Mouse (Mus musculus) neural tube, embryonic 10.5 days (tissue): ENCODE results near the gene Irf2.
A peak's percentile ranks its signal among the peaks of the same experiment; 100 is the strongest.

Experiments used
- DNase-seq: peaks from one replicate; pipeline ENCODE4 v3.0.0-alpha.2; 2017; ENCODE audit warnings: low spot score; ENCODE audit errors: extremely low spot score

Gene Irf2

GRCm38 (mm10) chr8:46739003-46739949 lies at the start of gene Irf2:
TSS of gene Irf2 (plus strand) at chr8:46739732.
- DNase-seq: peak; percentile 82

- no peak for DNase-seq
Measured at GRCm38 (mm10) chr8:46690111-46690510, 49.4 kb upstream of the Irf2 start.

DNA sequence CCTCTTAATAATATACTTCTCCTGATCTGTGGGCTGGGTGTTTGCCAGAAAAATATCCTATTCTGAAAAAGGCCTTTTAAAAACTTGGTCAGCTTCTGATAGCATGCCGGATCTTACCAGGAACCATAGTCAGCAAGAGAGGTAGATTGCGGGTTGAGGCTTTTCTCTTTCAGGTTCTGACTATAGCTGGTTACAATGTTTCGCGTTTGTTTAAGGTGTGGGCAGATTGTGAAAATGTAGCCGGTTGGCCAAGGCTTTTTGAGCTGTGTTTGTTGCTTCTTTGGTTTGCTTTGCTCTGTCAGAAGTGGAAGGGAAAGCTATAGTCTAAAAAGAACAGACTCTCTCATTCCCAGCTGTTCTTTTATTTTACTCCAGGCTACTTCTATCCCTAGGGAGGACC lies 49.0 kb upstream of the Irf2 start:
- no peak for DNase-seq

- DNase-seq: no peak
Measured at GRCm38 (mm10) chr8:46691360-46691759, 48.2 kb upstream of the Irf2 start.

DNA sequence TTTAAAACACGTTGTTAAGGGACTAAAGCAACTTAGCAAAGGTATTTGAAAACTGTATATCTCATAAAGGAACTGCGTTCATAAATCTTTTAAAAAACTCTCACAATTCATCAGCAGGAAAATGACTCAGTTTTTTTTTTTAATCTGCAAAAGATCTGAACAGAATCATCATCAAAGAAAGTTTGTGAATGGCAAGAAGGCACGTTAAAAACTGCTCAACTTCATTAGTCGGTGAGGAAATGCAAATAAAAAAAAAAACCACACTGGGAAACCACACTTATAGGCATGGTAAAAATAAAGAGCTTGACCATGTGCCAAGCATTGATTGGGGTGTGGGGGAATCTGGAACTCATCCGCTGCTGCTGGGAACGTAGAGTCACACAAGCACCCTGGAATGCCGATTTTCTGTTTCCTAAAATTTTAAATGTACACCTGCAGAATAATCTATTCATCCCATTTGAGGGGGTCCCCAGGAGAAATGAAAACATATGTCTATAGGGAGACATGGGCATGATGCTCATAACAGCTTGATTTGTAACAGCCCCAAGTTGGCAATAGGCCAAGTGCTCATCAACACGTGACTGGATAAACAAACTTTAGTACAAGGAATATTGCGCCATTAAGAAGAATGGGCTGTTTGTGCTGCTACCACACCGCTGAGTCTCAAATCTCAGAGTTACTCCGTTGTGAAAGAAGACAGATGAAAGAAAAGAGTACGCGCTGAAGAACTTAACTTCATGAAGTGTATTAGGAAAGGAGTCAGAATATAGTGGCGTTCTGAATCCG lies 43.1 kb upstream of the Irf2 start:
- no peak for DNase-seq

GRCm38 (mm10) chr8:46697566-46697965 lies 42.0 kb upstream of the Irf2 start:
- no peak for DNase-seq

DNA sequence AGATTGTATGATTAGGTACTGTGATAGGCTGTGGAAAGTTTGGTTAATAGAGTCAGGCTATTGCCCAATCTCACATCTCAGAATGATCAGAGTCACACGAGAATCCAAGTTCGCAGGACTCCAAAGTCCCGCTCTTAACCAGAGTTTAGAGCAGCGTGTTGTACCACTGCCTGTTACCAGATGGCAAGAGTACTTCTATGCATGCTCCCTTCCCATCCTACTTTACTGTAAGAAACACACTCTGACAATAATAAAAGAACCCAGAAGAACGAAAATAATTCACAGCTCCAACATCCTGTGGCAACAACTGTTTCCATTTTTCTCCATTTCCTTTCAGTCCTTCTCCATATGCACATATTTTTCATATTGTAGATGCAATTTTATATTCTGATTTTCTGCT lies 41.4 kb upstream of the Irf2 start:
- DNase-seq: no peak

DNA sequence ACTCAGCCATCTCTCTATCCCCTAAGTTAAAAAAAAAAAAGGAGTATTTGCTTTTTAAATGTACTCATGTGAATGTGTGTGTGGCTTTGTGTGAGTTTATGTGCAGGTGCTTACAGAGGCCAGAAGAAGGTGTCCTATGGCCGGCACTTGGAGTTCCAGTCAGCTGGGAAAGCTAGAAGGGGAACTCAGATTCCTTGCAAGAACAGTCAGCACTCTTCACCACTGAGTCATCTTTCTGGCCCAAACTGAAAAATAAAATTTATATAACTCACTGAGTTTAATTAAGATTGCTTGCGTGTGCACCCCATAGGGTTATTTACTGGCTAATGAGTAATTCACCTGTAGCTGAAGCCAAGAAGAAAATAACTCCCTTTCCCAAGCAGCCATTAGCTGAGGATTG lies 34.4 kb upstream of the Irf2 start:
- no peak for DNase-seq

- no peak for DNase-seq
Measured at GRCm38 (mm10) chr8:46706730-46707129, 32.8 kb upstream of the Irf2 start.

- DNase-seq: no peak
Measured at GRCm38 (mm10) chr8:46709302-46709701, 30.2 kb upstream of the Irf2 start.

DNA sequence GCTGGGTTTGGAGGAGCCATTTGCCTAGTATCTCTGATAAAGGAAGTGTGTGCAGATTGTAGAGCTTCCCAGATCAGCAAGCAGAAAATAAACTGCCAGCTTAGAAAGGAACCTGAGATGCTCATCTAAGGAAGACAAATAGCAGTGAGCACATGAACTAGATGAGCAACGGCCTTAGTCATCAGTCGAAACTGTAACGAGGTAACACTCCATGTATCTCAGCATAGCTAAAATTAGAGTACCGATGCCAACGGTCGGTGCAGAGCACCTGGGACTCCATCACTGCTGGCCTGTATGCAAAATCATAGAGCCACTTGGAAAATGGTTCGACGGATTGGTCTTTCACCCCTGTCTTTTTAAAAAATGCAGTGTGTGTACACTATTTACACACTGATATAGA lies 29.2 kb upstream of the Irf2 start:
- DNase-seq: no peak

DNA sequence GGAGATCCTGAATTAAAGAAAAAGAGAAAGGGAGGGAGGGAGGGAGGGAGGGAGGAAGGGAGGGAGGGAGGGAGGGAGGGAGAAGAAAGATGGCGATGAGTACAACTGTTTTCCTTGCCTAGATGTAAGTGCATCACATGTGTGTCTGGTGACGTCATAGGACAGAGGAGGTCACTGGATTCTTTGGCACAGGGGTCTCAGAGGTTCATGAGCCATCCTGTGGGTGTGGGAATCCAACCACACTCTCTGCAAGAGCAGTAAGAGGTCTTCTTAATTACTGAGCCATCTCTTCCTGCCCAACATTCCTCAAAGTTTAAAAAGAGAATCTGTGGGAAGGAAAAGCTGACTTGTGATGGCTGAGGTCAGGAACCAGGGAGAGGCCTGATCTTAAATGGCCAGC lies 28.0 kb upstream of the Irf2 start:
- DNase-seq: no peak

GRCm38 (mm10) chr8:46713178-46713577 lies 26.4 kb upstream of the Irf2 start:
- no peak for DNase-seq

DNA sequence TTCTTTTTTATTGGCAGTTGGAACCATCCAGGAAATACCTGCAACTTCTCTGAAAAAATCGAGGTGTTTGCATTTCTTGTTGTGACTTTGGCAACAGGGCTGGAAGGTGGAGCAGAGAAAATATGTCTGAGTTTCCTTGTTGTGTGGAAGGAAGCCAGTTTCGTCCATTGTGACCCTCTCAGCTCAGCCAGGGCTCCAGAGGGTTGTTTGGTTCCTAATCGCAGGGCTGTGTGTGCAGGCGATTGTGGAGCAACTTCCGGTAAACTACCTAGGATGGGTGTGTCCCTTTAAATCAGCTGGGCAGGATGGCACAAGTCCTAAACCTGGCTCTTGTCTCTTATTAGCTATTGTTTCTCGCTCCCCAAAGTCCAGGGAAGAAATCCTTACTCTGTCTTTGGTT lies 25.7 kb upstream of the Irf2 start:
- no peak for DNase-seq

- DNase-seq: no peak
Measured at GRCm38 (mm10) chr8:46714400-46714799, 25.1 kb upstream of the Irf2 start.

GRCm38 (mm10) chr8:46716477-46716876 lies 23.1 kb upstream of the Irf2 start:
- no peak for DNase-seq

GRCm38 (mm10) chr8:46717170-46717569 lies 22.4 kb upstream of the Irf2 start:
- no peak for DNase-seq

GRCm38 (mm10) chr8:46718301-46718700 lies 21.2 kb upstream of the Irf2 start:
- DNase-seq: no peak

- DNase-seq: no peak
Measured at GRCm38 (mm10) chr8:46718747-46719146, 20.8 kb upstream of the Irf2 start.

DNA sequence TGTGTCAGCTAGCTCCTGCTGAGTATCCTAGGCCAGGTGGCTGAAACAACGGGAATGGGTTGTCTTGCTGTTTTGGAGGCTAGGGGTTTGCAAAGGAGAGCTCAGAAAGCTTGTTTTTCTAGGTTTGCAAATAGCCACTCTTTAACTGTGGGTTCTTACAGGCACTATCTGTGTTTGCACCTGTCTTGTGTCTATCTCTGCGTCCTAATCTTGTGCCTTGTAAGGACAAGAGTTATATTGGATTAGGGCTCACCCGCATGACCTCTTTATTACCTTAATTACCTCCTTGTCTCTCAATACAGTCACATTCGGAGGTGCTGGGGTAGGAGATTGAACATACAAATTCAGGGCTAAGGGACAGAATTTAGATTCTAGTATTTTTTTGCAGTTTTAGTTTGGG lies 18.9 kb upstream of the Irf2 start:
- DNase-seq: no peak

GRCm38 (mm10) chr8:46721065-46721845 lies 18.3 kb upstream of the Irf2 start:
- DNase-seq: no peak

- no peak for DNase-seq
Measured at GRCm38 (mm10) chr8:46722536-46722935, 17.0 kb upstream of the Irf2 start.
